Mouse (Mus musculus): Measurements from ENCODE around the gene Kif27.
A peak's percentile ranks its signal among the peaks of the same experiment; 100 is the strongest.

Gene Kif27

DNA sequence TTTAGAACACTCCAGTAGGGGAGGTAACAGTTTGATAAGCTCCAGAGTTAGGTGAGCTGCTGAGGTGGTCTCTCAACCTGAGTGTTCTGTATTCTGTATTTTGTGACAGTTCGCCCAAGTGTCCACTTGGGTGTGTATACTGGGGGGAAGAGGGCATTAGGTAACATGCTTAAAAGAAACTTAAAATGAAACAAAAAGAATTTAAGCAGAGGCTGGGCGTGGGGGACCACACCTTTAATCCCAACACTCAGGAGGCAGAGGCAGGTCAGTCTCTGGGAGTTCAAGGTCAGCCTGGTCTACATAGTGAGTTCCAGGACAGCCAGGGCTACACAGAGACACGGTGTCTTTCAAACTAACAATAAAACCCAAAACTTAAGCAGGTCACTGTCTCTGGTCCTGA, 78.4 kb downstream of the Kif27 start:
- no peak for DNase-seq (ENCODE audit: low read depth, low spot score)

DNA sequence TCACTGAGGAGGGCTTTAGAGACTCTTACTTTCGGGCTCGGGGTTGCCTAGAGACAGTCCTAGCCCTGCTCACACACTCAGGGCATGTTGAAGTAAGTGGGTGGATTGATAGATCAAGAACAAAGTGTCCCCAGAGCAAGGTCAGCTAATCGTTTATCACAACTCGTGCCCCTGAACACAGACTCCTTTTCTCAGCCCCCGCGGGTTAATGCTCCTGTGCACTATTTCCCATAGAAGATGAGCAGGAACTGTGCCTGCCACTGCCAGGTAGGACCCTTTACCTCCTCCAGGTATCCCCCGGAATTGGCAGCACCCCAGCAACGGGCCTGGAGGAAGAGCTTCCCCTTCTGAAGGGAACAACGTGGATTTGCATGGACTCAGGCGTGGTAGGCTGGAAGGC, 82.7 kb downstream of the Kif27 start:
- DNase-seq (ENCODE audit: low read depth, low spot score) = no peak

DNA sequence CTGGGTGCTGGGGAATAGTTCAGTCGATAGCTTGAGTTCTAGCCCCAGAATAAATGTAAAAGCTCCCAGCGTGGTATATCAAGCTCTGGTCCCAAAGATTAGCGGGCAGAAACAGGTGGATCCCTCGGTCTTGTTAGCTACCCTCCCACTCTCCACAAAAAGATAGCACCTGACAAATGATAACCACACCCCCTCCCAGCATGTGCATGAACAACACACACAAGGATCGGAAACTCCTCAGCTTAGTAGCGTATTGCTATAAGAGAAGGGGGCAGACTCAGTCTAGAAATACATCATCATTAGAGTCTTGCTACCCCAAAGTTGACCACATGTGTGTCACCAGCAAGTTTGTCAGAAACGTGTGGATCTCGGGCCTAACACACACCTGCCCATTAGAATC, 83.3 kb downstream of the Kif27 start, which contains the start of gene Gkap1:
Gene Gkap1 (minus strand): TSS at position 101 of the 400 bp plus-strand sequence.
- DNase-seq (ENCODE audit: low read depth, low spot score) = no peak

DNA sequence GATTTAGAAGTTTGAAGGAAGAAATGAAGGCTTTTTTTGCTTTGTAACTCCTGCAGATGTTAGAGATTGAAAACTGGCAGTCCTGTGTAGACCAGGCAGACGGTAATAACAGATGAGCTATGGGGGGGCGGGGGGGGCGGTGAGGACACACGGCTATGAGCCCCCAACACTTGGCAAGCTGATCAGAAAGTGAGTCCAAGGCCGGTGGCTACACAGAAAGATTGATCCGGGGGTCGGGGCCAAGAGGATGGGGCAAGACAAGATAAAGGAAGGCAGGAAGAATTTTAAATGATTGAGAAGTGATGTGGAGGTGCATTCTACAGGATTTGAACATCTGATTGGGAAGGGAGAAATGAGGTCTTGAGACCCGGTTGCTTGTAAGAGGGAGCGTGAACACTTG, 83.8 kb downstream of the Kif27 start:
- no peak for DNase-seq (ENCODE audit: low read depth, low spot score)

DNA sequence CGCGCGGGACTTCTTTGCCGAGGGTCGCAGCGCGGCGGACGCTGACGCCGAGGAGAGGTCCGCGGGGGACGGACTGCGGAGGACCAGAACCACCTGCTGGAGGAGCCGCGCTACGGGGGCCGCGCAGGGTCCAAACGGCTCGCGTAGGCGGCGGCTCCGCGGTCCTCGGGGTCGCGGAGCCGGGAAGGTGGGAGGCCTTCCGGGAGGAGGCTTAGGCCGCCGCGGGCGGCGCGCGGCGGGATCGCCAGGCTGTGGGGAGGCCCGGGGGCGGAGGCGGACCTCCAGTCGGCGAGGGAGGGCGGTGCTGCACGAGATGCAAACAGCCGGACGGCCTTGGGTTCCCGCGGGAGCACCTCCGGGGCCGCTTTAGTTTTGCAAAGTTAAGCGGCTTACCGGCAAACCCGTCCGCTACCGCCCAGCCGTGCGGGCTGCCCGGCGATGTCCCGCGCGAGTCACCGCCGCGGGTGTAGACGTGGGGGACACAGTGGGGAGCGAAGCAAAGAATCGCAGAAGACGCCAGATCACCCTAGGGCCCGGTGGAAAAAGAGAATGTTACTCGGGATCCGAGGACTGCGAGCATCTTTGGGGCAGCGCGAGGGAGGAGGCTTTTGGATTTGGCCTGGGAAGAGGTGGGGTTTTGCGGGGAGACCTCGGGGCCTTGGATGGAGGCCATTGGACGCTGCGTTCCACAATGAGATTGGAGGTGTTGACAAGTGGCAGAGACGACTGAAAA, 84.5 kb downstream of the Kif27 start:
- DNase-seq (ENCODE audit: low read depth, low spot score) = peak; percentile 33

DNA sequence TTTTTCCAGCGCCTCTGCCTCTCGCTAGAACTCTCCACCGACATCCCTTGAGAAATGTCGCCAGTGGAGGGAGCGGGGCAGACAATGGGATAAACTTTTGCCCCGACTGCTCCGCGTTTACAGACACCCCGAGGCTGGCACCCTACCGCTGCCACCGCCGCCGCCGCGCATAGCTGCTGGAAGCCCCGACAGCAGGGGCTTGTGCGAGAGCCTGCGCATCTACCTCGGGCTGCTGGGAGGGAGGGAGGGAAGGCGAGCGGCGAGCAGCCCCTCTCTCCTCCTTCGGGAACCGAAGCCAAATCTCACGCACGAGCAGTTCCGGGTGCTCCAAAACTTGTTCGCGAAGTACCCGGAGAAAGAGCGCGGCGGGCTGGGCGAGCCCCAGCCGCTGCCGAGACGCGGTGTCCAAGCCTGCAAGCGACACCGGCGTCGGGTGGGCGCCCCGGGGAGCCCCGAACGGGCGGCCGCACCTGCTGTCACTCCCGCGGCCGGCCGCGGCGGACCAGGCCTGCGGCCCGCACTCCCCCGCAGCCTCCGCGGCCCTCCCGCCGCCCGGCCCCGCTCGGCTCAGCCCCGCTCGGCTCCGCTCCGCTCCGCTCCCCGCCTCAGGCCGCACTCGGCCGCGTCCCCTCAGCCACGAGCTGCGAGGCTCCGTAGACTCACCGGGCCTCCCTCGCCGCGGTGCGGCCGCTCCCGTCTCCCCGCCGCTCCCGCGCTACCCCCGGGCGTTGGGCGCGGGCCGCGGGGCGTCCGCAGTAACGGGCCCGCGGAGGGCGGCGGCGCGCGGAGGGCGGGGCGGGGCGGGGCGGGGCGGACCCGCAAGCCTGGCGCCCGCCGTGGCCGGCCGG, 85.3 kb downstream of the Kif27 start:
- DNase-seq (ENCODE audit: low read depth, low spot score) = no peak

DNA sequence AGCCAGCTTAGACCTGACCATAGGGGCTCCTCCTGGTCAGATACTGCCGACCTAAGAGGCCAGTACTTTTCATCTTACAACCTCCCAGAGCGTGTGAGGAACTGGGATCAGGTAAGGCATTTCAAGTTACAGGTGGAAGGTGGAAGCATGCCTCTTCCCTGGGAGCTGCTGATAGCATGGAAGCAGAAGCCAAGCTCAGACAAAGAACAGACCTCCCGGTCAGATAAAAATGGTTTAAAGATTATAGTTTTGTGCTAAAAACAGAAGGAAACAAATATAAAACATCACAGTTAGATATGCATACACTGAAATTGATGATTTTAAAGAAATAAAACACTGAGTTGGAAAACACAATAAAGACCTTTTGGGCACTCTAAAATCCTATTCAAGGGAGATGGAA, 92.1 kb downstream of the Kif27 start:
- no peak for DNase-seq (ENCODE audit: low read depth, low spot score)

DNA sequence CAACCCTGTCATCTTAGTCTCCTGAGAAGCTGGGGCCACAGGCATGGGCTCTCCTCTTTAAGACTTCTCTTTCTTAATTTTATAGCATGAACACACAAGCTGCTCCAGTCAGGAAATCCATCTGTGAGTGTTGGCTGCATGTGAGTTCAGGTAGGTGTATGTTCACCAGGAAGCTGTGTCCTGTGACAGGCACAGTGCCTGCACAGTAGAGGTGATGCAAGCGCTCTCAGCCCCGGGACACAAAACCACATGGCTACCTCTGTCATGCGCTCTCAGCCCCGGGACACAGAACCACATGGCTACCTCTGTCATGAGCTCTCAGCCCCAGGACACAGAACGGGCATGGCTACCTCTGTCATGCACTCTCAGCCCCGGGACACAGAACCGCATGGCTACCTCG, 95.4 kb downstream of the Kif27 start:
- DNase-seq (ENCODE audit: low read depth, low spot score) = no peak

DNA sequence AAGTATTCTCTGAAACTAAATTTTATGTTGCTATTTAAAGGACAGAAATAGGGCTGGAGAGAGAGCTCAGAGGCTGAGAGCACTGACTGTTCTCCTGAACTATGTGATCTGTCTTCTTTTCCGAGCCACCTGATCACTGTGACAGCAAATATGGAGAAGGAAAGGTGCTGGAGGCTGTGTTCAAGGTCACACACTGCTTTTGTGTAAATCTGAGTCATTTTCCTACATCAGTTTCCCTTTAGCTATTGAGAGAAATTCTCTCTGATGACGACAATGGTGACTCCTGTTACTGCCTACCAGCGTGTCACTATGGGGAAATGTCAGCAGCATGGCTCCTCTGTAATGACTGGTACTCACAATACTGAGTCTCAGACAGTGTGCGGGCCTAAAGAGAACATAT, 97.2 kb downstream of the Kif27 start:
- DNase-seq (ENCODE audit: low read depth, low spot score) = no peak

DNA sequence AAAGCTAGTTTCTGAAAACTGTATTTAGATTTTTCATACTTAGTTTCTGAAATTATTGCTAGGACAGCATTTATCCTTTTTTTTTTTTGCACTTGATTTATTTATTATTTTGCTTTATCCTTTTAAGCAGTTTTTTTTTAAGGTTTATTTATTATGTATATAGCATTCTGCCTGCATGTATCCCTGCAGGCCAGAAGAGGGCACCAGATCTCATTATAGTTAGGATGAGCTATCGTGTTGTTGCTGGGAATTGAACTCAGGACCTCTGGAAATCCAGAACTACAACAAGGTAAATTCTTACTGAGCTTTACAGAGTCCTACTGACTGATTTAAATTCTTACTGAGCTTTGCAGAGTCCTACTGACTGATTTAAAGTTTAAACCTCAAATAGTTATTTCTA, 105.7 kb downstream of the Kif27 start:
- no peak for DNase-seq (ENCODE audit: low read depth, low spot score)

DNA sequence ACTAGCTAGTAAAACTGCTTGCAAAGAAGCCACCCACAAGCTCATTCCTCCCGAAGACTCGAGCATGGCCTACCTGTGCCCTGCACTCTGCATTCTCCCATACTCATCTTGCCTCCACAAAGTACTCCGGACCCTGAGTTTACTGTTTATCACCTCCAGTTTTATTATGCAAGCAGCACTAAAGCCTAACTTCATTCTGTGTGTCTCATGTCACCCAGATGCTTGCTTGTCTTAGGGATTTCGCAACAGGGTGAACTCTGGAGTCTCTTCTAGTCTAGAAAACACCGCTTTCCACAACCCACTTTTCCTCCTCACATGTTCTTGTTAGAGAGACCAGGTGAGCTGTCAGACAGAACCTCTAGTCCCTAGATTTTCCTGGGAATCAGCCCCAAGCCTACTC, 110.0 kb downstream of the Kif27 start:
- no peak for DNase-seq (ENCODE audit: low read depth, low spot score)
